ENCODE assay signal across 9 mouse cellular contexts in genomic region chr7:49754767-49755166, GRCm38 (mm10). TPM values are rescaled to one million over a fixed set of nuclear protein-coding genes. Genes with fewer than 3 reads are reported as not detected.
A peak's percentile ranks its signal among the peaks of the same experiment; 100 is the strongest.
DNase-seq lines count a peak whose midpoint lies in the region; ATAC-seq and TF ChIP-seq lines count a peak whose summit lies in the region.
"Had no signal": no experiment of that assay in that cellular context is flagged by ENCODE, and none has a peak within 500 bp of the region (broad histone marks: within the 10 kb centered on the region; RNA-seq: fewer than 3 reads in every experiment).

No protein-coding gene starts in this region.

- no peak overlapping the region for H3K9ac ChIP-seq in forebrain, embryonic 12.5 days
- H3K9ac ChIP-seq in hindbrain, postnatal 0 days (replicated peaks; ENCODE audit: low read length): no peak overlapping the region
- H3K9ac ChIP-seq: hindbrain, embryonic 15.5 days had no signal

- no peak overlapping the region for H3K4me3 ChIP-seq in forebrain, embryonic 10.5 days
- no peak overlapping the region for H3K4me3 ChIP-seq in forebrain, embryonic 12.5 days (replicated peaks)
- H3K4me3 ChIP-seq in cortical plate, adult 2 months (ENCODE audit: insufficient read depth, low read length): no peak overlapping the region
- no peak overlapping the region for H3K4me3 ChIP-seq in hindbrain, postnatal 0 days (ENCODE audit: low read length)
- no peak overlapping the region for H3K4me3 ChIP-seq in lung, adult 2 months (replicated peaks; ENCODE audit: extremely low read depth, low read depth, low read length)
- H3K4me3 ChIP-seq: hindbrain, embryonic 15.5 days had no signal

- H3K27ac ChIP-seq in forebrain, embryonic 10.5 days: no peak overlapping the region
- H3K27ac ChIP-seq in forebrain, embryonic 12.5 days: no peak overlapping the region
- no peak overlapping the region for H3K27ac ChIP-seq in cortical plate, adult 2 months (ENCODE audit: insufficient read depth, low read length)
- no peak overlapping the region for H3K27ac ChIP-seq in hindbrain, postnatal 0 days
- H3K27ac ChIP-seq: hindbrain, embryonic 15.5 days had no signal

- peaks cover 100% of the 10 kb centered on the region for H3K27me3 ChIP-seq in forebrain, embryonic 10.5 days (ENCODE audit: poor library complexity, severe bottlenecking)
- H3K27me3 ChIP-seq in forebrain, embryonic 12.5 days: peaks cover 90% of the 10 kb centered on the region
- peaks cover 42% of the 10 kb centered on the region for H3K27me3 ChIP-seq in hindbrain, postnatal 0 days (ENCODE audit: insufficient read depth, low read length)

- no peaks in the 10 kb centered on the region for H3K36me3 ChIP-seq in forebrain, embryonic 10.5 days (replicated peaks)
- no peaks in the 10 kb centered on the region for H3K36me3 ChIP-seq in forebrain, embryonic 12.5 days (replicated peaks)
- H3K36me3 ChIP-seq in hindbrain, postnatal 0 days (ENCODE audit: insufficient read depth, low read length): no peaks in the 10 kb centered on the region
- H3K36me3 ChIP-seq: hindbrain, embryonic 15.5 days had no signal

- H3K4me1 ChIP-seq in forebrain, embryonic 10.5 days: peaks cover 13% of the 10 kb centered on the region
- H3K4me1 ChIP-seq in forebrain, embryonic 12.5 days: peaks cover 18% of the 10 kb centered on the region
- no peaks in the 10 kb centered on the region for H3K4me1 ChIP-seq in cortical plate, adult 2 months (ENCODE audit: control insufficient read depth, insufficient read depth, low read length)
- H3K4me1 ChIP-seq in hindbrain, postnatal 0 days (ENCODE audit: insufficient read depth, low read length): 0 out of 2 replicates have a peak, but pooled peaks cover 6% of the 10 kb centered on the region
- peaks cover 3% of the 10 kb centered on the region for H3K4me1 ChIP-seq in lung, adult 2 months (ENCODE audit: control insufficient read depth, insufficient read depth, low read length)

- TF ChIP-seq POLR2A in cortical plate, adult 2 months (IDR thresholded peaks at IDR 0.05; ENCODE audit: extremely low read depth, insufficient read depth, low read length): no peak
- no peak for TF ChIP-seq POLR2A in lung, adult 2 months (IDR thresholded peaks at IDR 0.05; ENCODE audit: borderline replicate concordance, extremely low read depth, low read depth, low read length)

- no peak; the same call in 1 of the 2 replicates for ATAC-seq in forebrain, embryonic 12.5 days (ENCODE audit: low FRiP score)
- ATAC-seq in hindbrain, postnatal 0 days: no peak

- H3K4me2 ChIP-seq in forebrain, embryonic 12.5 days: no peak overlapping the region
- no peak overlapping the region for H3K4me2 ChIP-seq in hindbrain, postnatal 0 days (ENCODE audit: low read depth, low read length)
- H3K4me2 ChIP-seq: hindbrain, embryonic 15.5 days had no signal

- peak; percentile 81 for TF ChIP-seq CTCF in cortical plate, adult 2 months (IDR thresholded peaks at IDR 0.05; ENCODE audit: extremely low read depth, insufficient read depth, low read length)
- TF ChIP-seq CTCF in hindbrain, postnatal 0 days (IDR thresholded peaks at IDR 0.05; ENCODE audit: low read depth): peak; percentile 84
- peak; percentile 89 for TF ChIP-seq CTCF in lung, adult 2 months (IDR thresholded peaks at IDR 0.05; ENCODE audit: insufficient read depth, low read length)

- H3K9me3 ChIP-seq in forebrain, embryonic 10.5 days: peaks cover 7% of the 10 kb centered on the region
- H3K9me3 ChIP-seq in forebrain, embryonic 12.5 days: no peaks in the 10 kb centered on the region
- no peaks in the 10 kb centered on the region for H3K9me3 ChIP-seq in hindbrain, postnatal 0 days (ENCODE audit: low read length)
- H3K9me3 ChIP-seq: hindbrain, embryonic 15.5 days had no signal

- peak; percentile 54 for DNase-seq in forebrain, embryonic 10.5 days (ENCODE audit: extremely low spot score, low spot score)
- peak; percentile 54 for DNase-seq in right cerebral cortex, adult 18-20 months
- DNase-seq in right cerebral cortex, postnatal 36 days (ENCODE audit: low spot score in 2 of 2): no peak
- peak; percentile 72 for DNase-seq in hindbrain, postnatal 0 days (ENCODE audit: low spot score)
- peak; percentile 42 for DNase-seq in lung, adult 2 months
- DNase-seq in right cerebral cortex, postnatal 4 days: peak; percentile 48

- 6% methylated on average over 9 of the region's 9 CpGs for WGBS in forebrain, embryonic 10.5 days
- 5% methylated on average over 9 of the region's 9 CpGs for WGBS in forebrain, embryonic 12.5 days
- WGBS in hindbrain, postnatal 0 days: 6% methylated on average over 9 of the region's 9 CpGs
- WGBS in lung, adult 2 months: 4% methylated on average over 9 of the region's 9 CpGs

RNA-seq across cellular contexts. Expression of gene Htatip2, which starts 4.1 kb away (rescaled TPM):
- 2.8 and 4.2 TPM in 2 replicates for polyA plus RNA-seq in forebrain, embryonic 10.5 days (2016; fragmentation: Nextera tagmentation; extraction: Ambion mirVana)
- 2.9 and 3.6 TPM in 2 replicates for polyA plus RNA-seq in forebrain, embryonic 12.5 days (2016; fragmentation: Nextera tagmentation; extraction: Ambion mirVana)
- 15.8 and 16.3 TPM in 2 replicates for polyA plus RNA-seq in cortical plate, adult 2 months (2012; rRNA removed)
- 1.5 TPM in 1 of 2 replicates, not detected in the other for total RNA-seq in hindbrain, postnatal 0 days (2014; rRNA removed)
- polyA plus RNA-seq in hindbrain, postnatal 0 days (2015; fragmentation: Nextera tagmentation; extraction: Ambion mirVana): 7.1 and 8.5 TPM in 2 replicates
- 6.4 and 11.7 TPM in 2 replicates for polyA plus RNA-seq in lung, adult 2 months (2012; rRNA removed)

RNA-seq across cellular contexts. Expression of gene Prmt3, which starts 23.4 kb away (rescaled TPM):
- 70.2 TPM in 2 replicates for polyA plus RNA-seq in forebrain, embryonic 10.5 days (2016; fragmentation: Nextera tagmentation; extraction: Ambion mirVana)
- 55.1 and 60.1 TPM in 2 replicates for polyA plus RNA-seq in forebrain, embryonic 12.5 days (2016; fragmentation: Nextera tagmentation; extraction: Ambion mirVana)
- polyA plus RNA-seq in cortical plate, adult 2 months (2012; rRNA removed): 28.0 and 28.7 TPM in 2 replicates
- total RNA-seq in hindbrain, postnatal 0 days (2014; rRNA removed): 51.2 and 53.2 TPM in 2 replicates
- 40.4 and 42.0 TPM in 2 replicates for polyA plus RNA-seq in hindbrain, postnatal 0 days (2015; fragmentation: Nextera tagmentation; extraction: Ambion mirVana)
- 13.1 and 23.7 TPM in 2 replicates for polyA plus RNA-seq in lung, adult 2 months (2012; rRNA removed)

Comparison
In these comparisons a context has a peak if more than half of its experiments do, and no peak if none do; other contexts are left out.
1. DNase-seq: peak in forebrain, embryonic 10.5 days (single experiment), right cerebral cortex, adult 18-20 months (single experiment), hindbrain, postnatal 0 days (single experiment), lung, adult 2 months (single experiment) and right cerebral cortex, postnatal 4 days (single experiment); none in right cerebral cortex, postnatal 36 days (0 of 2).
2. Peak in every context shown above with its lines, with median percentiles within 50 percentile points of each other: CTCF ChIP-seq.